Mouse (Mus musculus): Measurements from ENCODE around the gene Tpm4. TPM values are rescaled to one million over a fixed set of nuclear protein-coding genes. Genes with fewer than 3 reads are reported as not detected.

Gene Tpm4
- polyA plus RNA-seq, 1 experiment: 4.6 TPM

DNA sequence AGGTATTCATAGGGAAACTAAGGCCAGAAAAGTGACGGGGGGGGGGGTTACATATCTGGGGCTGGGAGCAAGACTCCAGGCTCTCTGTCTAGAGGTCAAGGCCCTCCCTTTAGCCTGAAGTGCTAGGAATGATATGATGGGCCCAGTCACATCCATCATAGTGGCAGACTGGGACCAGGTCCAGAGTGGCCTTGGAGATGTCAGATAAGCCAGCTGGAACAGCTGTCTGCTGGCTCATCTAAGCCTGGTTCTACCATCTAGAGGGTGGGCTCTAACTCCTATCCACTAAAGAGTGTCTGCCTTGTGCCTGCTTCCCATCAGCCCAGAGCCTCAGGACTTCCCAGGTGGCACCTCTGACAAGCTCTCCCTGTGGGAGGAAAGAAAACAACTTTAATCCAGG, 1.9 kb upstream of the Tpm4 start:
- H3K4me3 ChIP-seq (ENCODE audit: control insufficient read depth, low read depth, low read length): no peak overlapping the region
- H3K27me3 ChIP-seq (ENCODE audit: control insufficient read depth, insufficient read depth, low read length): no peaks in the 10 kb centered on the region; the same call in none of the 2 replicates
- no peaks in the 10 kb centered on the region for H3K36me3 ChIP-seq (ENCODE audit: control insufficient read depth, insufficient read depth, low read length)
- H3K27ac ChIP-seq (ENCODE audit: control insufficient read depth, insufficient read depth, low read depth, low read length): no peak overlapping the region
- TF ChIP-seq POLR2A (IDR thresholded peaks at IDR 0.05; ENCODE audit: control insufficient read depth, low read depth, low read length) (no peak), CTCF (IDR thresholded peaks at IDR 0.05; ENCODE audit: control insufficient read depth, insufficient read depth, insufficient replicate concordance, low read depth, low read length) (no peak)
- peaks cover 22% of the 10 kb centered on the region for H3K4me1 ChIP-seq (ENCODE audit: control insufficient read depth, insufficient read depth, low read length)

DNA sequence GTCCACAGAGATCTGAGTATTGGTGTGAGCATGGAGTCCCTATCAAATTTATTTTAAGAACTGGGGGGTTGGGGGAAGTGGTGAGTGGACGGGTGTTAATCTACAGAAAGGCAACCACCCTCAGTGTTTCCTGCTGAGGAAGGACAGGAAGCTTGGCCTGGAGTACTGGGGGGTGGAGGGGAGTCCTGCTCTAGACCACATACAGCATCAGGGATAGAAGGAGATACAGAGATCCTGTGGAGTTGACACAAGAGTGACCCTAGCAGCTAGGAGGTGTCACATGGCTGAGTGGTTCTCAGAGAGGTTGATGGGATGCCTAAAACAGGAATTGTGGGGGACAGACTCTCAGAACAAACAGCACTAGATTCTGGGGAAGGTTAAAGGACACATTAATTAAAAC, 1.3 kb upstream of the Tpm4 start:
- Histone ChIP-seq H3K36me3 (ENCODE audit: control insufficient read depth, insufficient read depth, low read length) (no peaks in the 10 kb centered on the region), H3K4me3 (ENCODE audit: control insufficient read depth, low read depth, low read length) (no peak overlapping the region), H3K4me1 (ENCODE audit: control insufficient read depth, insufficient read depth, low read length) (peaks cover 22% of the 10 kb centered on the region), H3K27me3 (ENCODE audit: control insufficient read depth, insufficient read depth, low read length) (no peaks in the 10 kb centered on the region; the same call in none of the 2 replicates), H3K27ac (ENCODE audit: control insufficient read depth, insufficient read depth, low read depth, low read length) (no peak overlapping the region)
- no peak for TF ChIP-seq POLR2A (IDR thresholded peaks at IDR 0.05; ENCODE audit: control insufficient read depth, low read depth, low read length)
- no peak for TF ChIP-seq CTCF (IDR thresholded peaks at IDR 0.05; ENCODE audit: control insufficient read depth, insufficient read depth, insufficient replicate concordance, low read depth, low read length)

DNA sequence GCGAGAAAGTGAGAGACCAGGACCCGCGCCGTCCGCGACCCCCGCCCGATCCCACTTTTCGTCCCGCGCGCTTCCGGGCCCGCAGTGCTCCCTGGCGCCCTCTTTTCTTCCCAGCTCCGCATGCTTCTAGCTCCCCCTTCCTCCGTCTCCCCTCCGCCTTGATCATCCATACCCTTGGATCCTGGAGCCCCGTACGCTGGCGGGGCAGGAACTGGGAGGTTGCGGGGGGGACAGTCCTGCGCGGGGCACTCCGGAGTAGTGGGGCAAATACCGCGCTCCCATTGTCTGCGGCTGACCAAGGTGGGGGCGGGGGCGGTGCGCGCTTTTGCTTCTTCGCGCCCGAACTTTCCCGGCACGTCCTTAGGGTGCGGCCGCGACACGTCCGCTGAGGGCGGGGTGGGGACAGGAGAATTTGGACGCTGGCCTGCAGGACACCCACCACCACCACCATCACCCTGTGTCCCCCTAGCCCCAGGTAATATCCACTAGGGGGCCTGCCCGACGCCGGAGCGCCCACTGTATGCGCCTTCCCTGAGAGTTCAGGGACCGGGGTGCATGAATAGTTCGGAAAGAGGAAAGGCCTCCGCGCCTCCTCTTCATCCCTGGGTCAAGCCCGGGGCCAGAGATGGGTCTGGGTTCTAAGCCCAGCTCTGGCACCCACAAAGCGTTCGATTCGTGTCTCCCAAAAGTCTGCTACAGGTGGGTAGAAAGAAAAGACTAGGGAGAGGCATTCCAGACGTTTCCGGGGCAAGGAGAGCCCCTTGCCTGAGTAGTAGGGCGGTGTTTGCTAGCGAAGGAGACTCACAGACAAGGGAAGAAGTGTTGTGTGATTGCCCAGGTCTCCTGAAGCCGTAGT, 899 bp downstream of the Tpm4 start:
- Histone ChIP-seq H3K4me1 (ENCODE audit: control insufficient read depth, insufficient read depth, low read length) (peaks cover 22% of the 10 kb centered on the region), H3K36me3 (ENCODE audit: control insufficient read depth, insufficient read depth, low read length) (no peaks in the 10 kb centered on the region), H3K27ac (ENCODE audit: control insufficient read depth, insufficient read depth, low read depth, low read length) (peak overlapping the region; percentile 89), H3K4me3 (ENCODE audit: control insufficient read depth, low read depth, low read length) (peak overlapping the region; percentile 93), H3K27me3 (ENCODE audit: control insufficient read depth, insufficient read depth, low read length) (no peaks in the 10 kb centered on the region; the same call in none of the 2 replicates)
- TF ChIP-seq POLR2A (IDR thresholded peaks at IDR 0.05; ENCODE audit: control insufficient read depth, low read depth, low read length) (no peak), CTCF (IDR thresholded peaks at IDR 0.05; ENCODE audit: control insufficient read depth, insufficient read depth, insufficient replicate concordance, low read depth, low read length) (no peak)

DNA sequence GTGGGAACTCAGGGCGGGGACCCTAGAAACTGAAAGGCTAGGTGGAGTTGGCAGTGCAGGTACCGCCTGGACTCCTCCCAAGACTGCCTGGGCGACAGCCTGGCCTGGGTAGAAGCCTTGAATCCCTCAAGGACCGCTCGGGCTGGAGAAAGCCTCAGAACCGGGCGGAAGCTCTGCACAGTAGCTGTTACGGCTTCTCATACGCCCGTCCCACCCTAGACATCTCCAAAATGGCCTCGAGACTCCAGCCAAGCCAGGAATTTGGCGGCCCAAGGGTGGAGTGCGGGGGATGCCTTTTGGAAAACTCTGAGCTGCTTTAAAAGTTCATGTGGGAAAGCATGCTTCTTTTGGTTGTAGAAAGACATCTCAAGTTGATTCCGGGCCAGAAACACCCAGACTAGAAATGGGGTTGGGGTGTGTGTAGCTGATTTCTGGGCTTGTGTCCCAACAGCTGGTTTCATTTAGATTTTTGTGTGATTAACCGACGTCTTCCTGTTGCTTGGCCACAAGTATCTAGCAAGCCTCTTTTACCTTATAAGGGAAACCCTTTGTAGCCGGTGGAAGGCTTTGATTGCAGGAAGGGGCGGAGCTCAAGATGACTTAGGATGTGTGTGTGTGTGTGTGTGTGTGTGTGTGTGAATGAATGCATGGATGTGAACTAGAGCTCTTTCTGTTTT, 1.7 kb downstream of the Tpm4 start:
- Histone ChIP-seq H3K27ac (ENCODE audit: control insufficient read depth, insufficient read depth, low read depth, low read length) (peak overlapping the region; percentile 89), H3K36me3 (ENCODE audit: control insufficient read depth, insufficient read depth, low read length) (no peaks in the 10 kb centered on the region), H3K27me3 (ENCODE audit: control insufficient read depth, insufficient read depth, low read length) (no peaks in the 10 kb centered on the region; the same call in none of the 2 replicates), H3K4me1 (ENCODE audit: control insufficient read depth, insufficient read depth, low read length) (peaks cover 22% of the 10 kb centered on the region), H3K4me3 (ENCODE audit: control insufficient read depth, low read depth, low read length) (peak overlapping the region; percentile 93)
- no peak for TF ChIP-seq POLR2A (IDR thresholded peaks at IDR 0.05; ENCODE audit: control insufficient read depth, low read depth, low read length)
- no peak for TF ChIP-seq CTCF (IDR thresholded peaks at IDR 0.05; ENCODE audit: control insufficient read depth, insufficient read depth, insufficient replicate concordance, low read depth, low read length)

DNA sequence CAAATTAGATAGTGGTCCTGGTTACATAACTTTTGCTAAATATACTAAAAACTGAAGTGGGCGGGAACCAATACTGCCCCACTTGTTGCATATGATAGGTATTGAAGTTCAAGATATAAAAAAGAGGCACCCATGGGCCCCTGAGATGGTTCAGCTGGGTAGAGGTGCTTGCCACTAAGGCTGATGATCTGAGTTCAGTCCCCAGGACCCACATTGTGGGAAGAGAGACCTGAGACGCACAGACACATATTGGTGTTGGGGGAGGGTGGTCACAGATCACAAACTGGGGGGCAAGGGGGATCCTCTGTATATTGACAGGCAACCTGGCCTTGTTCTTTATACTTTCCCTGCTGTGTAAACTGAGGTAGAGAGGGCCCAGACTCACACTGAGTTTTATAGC, 2.7 kb downstream of the Tpm4 start:
- no peak overlapping the region for H3K4me3 ChIP-seq (ENCODE audit: control insufficient read depth, low read depth, low read length)
- TF ChIP-seq CTCF (IDR thresholded peaks at IDR 0.05; ENCODE audit: control insufficient read depth, insufficient read depth, insufficient replicate concordance, low read depth, low read length): no peak
- TF ChIP-seq POLR2A (IDR thresholded peaks at IDR 0.05; ENCODE audit: control insufficient read depth, low read depth, low read length): no peak
- H3K27ac ChIP-seq (ENCODE audit: control insufficient read depth, insufficient read depth, low read depth, low read length): no peak overlapping the region
- H3K27me3 ChIP-seq (ENCODE audit: control insufficient read depth, insufficient read depth, low read length): no peaks in the 10 kb centered on the region; the same call in none of the 2 replicates
- no peaks in the 10 kb centered on the region for H3K36me3 ChIP-seq (ENCODE audit: control insufficient read depth, insufficient read depth, low read length)
- peaks cover 22% of the 10 kb centered on the region for H3K4me1 ChIP-seq (ENCODE audit: control insufficient read depth, insufficient read depth, low read length)

DNA sequence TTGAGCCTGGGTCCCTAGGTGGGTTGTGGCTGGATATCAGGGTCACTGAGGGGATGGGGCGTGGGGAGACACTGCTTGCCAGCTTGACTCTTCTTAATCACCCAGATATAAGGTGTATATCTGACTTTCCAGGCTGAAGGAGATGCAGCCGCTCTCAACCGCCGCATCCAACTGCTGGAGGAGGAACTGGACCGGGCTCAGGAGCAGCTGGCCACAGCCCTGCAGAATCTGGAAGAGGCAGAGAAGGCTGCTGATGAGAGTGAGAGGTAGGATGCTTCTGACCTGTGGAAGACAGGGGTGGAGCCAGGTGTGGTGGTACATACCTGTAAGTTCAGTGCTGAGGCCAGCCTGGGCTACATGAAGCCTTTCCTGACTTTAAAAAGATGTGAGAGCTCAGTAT, 3.7 kb downstream of the Tpm4 start:
- no peaks in the 10 kb centered on the region for H3K36me3 ChIP-seq (ENCODE audit: control insufficient read depth, insufficient read depth, low read length)

DNA sequence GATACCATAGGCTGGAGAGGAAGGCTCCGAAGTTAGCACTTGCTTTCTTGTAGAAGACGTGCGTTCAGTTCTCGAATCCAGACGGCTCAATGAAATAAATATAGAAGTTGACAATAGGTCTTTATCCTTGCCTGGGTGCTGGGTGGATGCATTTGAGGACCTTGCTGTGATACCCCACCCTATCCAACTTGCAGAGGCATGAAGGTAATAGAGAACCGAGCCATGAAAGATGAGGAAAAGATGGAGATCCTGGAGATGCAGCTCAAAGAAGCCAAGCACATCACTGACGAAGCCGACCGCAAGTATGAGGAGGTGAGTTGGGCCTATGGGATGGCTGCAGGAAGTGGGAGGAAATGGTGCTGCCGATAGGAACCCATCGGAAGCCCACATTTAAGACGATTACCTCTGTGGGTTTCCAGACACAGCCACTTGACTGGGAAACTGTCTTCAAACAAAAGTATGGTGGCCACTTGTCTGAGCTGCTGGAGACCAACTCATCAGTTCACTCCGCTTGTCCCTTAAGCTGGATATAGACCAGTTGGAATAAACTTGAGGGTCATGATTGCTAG, 8.6 kb downstream of the Tpm4 start:
- no peak overlapping the region for H3K27ac ChIP-seq (ENCODE audit: control insufficient read depth, insufficient read depth, low read depth, low read length)
- no peaks in the 10 kb centered on the region for H3K36me3 ChIP-seq (ENCODE audit: control insufficient read depth, insufficient read depth, low read length)
- no peaks in the 10 kb centered on the region for H3K27me3 ChIP-seq (ENCODE audit: control insufficient read depth, insufficient read depth, low read length)
- TF ChIP-seq CTCF (IDR thresholded peaks at IDR 0.05; ENCODE audit: control insufficient read depth, insufficient read depth, insufficient replicate concordance, low read depth, low read length) (no peak), POLR2A (IDR thresholded peaks at IDR 0.05; ENCODE audit: control insufficient read depth, low read depth, low read length) (no peak)
- no peaks in the 10 kb centered on the region for H3K4me1 ChIP-seq (ENCODE audit: control insufficient read depth, insufficient read depth, low read length)
- no peak overlapping the region for H3K4me3 ChIP-seq (ENCODE audit: control insufficient read depth, low read depth, low read length)

More for the DNA sequence above, 3.7 kb downstream of the Tpm4 start:
- no peak for TF ChIP-seq POLR2A (IDR thresholded peaks at IDR 0.05; ENCODE audit: control insufficient read depth, low read depth, low read length)
- no peak for TF ChIP-seq CTCF (IDR thresholded peaks at IDR 0.05; ENCODE audit: control insufficient read depth, insufficient read depth, insufficient replicate concordance, low read depth, low read length)
- Histone ChIP-seq H3K27ac (ENCODE audit: control insufficient read depth, insufficient read depth, low read depth, low read length) (no peak overlapping the region), H3K4me1 (ENCODE audit: control insufficient read depth, insufficient read depth, low read length) (peaks cover 22% of the 10 kb centered on the region), H3K4me3 (ENCODE audit: control insufficient read depth, low read depth, low read length) (no peak overlapping the region), H3K27me3 (ENCODE audit: control insufficient read depth, insufficient read depth, low read length) (no peaks in the 10 kb centered on the region; the same call in none of the 2 replicates)
